Mouse (Mus musculus): ENCODE data around the gene Dclre1b. TPM values are rescaled to one million over a fixed set of nuclear protein-coding genes. Genes with fewer than 3 reads are reported as not detected.
"Not testable (repeated sequence)": the region's sequence is repeated elsewhere in the genome, so short reads cannot be mapped to it uniquely, and the experiment has no call there.

The Dclre1b gene
- polyA plus RNA-seq, 1 experiment from 2014 or later, result 17.0 TPM

DNA sequence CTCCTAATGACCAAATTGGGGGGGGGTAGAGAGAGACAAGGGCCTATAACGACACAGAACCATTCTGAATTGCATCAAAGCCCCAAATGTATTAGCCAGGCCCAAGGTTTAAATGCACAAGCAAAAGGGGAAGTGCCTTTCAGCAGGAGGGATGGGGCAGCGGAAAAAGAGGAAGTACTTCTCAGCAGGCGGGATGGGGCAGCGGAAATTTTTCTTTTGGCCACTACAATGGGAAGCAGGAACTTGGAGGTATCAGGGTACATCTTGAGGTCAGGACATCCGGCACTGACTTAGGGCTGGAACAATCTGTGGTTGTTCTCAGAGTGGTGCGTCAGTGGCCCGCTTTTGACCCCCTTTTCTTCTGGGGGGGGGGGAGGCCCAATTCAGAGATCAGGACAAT lies 31.7 kb upstream of the Dclre1b start:
- H3K36me3 ChIP-seq (ENCODE audit: control insufficient read depth, insufficient read depth, low read length), result not testable (repeated sequence)
- WGBS, result 92% methylated on average over 7 of the region's 7 CpGs

GRCm38 (mm10) chr3:103840195-103840594 lies 31.0 kb upstream of the Dclre1b start:
- not testable (repeated sequence) for H3K27me3 ChIP-seq (replicated peaks; ENCODE audit: control insufficient read depth, insufficient read depth, low read length); H3K36me3 ChIP-seq (ENCODE audit: control insufficient read depth, insufficient read depth, low read length); H3K9me3 ChIP-seq (ENCODE audit: control insufficient read depth, low read length); H3K4me2 ChIP-seq (ENCODE audit: low read length); H3K9ac ChIP-seq (ENCODE audit: low read depth, low read length); ATAC-seq; H3K4me1 ChIP-seq (ENCODE audit: control insufficient read depth, insufficient read depth, low read depth, low read length); H3K27ac ChIP-seq (ENCODE audit: low read depth, low read length); H3K4me3 ChIP-seq (ENCODE audit: low read length)
- 81% methylated on average over 3 of the region's 3 CpGs for WGBS

More for the DNA sequence above, 31.7 kb upstream of the Dclre1b start:
- not testable (repeated sequence) for H3K9me3 ChIP-seq (ENCODE audit: control insufficient read depth, low read length); H3K27me3 ChIP-seq (replicated peaks; ENCODE audit: control insufficient read depth, insufficient read depth, low read length); H3K4me1 ChIP-seq (ENCODE audit: control insufficient read depth, insufficient read depth, low read depth, low read length); H3K9ac ChIP-seq (ENCODE audit: low read depth, low read length); H3K4me2 ChIP-seq (ENCODE audit: low read length); H3K27ac ChIP-seq (ENCODE audit: low read depth, low read length); ATAC-seq; H3K4me3 ChIP-seq (ENCODE audit: low read length)

DNA sequence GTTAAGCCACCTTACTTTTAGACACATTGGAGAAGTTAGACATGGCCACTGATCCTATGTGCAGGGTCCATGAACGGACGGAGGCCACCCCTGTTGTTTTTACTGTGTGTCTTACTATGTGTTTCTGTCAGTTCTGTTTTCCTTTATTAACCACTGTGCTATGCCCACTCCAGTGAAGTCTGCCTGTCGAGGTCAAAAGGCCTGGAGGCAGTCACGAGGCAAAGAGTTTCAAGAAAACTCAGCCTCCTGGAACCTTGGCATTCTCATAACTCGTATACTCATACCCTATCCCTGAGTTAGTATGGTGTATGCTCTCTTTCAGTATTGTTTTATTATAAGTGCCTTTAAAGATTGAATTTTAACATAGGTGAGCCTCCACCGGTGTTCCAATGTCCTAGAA lies 30.5 kb upstream of the Dclre1b start:
- Histone ChIP-seq H3K9ac (ENCODE audit: low read depth, low read length) (no peak overlapping the region), H3K4me1 (ENCODE audit: control insufficient read depth, insufficient read depth, low read depth, low read length) (no peaks in the 10 kb centered on the region), H3K4me3 (ENCODE audit: low read length) (no peak overlapping the region), H3K36me3 (ENCODE audit: control insufficient read depth, insufficient read depth, low read length) (no peaks in the 10 kb centered on the region), H3K27me3 (replicated peaks; ENCODE audit: control insufficient read depth, insufficient read depth, low read length) (no peaks in the 10 kb centered on the region), H3K4me2 (ENCODE audit: low read length) (no peak overlapping the region), H3K9me3 (ENCODE audit: control insufficient read depth, low read length) (no peaks in the 10 kb centered on the region), H3K27ac (ENCODE audit: low read depth, low read length) (no peak overlapping the region)
- 96% methylated on average over 6 of the region's 6 CpGs for WGBS
- no peak for ATAC-seq

DNA sequence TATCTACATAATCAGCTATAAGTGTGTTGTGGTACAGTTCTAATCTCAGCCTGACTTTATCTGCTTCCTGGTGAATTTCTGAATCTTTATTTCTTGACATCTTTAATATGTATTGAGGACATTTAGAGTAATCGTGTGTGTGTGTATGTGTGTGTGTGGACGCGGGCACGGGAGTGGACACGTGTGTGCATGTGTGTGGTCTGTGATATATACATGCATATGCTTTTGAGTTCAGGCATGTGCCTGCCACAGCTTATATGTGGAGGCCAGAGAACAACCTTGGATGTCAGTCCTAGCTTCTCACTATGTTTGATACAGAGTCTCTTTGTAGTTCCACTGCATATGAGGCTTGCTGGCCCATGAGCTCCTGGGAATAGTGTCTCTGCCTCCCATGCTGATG lies 27.2 kb upstream of the Dclre1b start:
- Histone ChIP-seq H3K36me3 (ENCODE audit: control insufficient read depth, insufficient read depth, low read length) (no peaks in the 10 kb centered on the region), H3K4me1 (ENCODE audit: control insufficient read depth, insufficient read depth, low read depth, low read length) (no peaks in the 10 kb centered on the region), H3K27ac (ENCODE audit: low read depth, low read length) (no peak overlapping the region), H3K4me3 (ENCODE audit: low read length) (no peak overlapping the region), H3K4me2 (ENCODE audit: low read length) (no peak overlapping the region), H3K9me3 (ENCODE audit: control insufficient read depth, low read length) (no peaks in the 10 kb centered on the region), H3K9ac (ENCODE audit: low read depth, low read length) (no peak overlapping the region), H3K27me3 (replicated peaks; ENCODE audit: control insufficient read depth, insufficient read depth, low read length) (no peaks in the 10 kb centered on the region)
- ATAC-seq, result no peak
- WGBS, result 97% methylated on average over 5 of the region's 5 CpGs

GRCm38 (mm10) chr3:103835951-103836310 lies 26.7 kb upstream of the Dclre1b start:
- Histone ChIP-seq H3K9ac (ENCODE audit: low read depth, low read length) (no peak overlapping the region), H3K4me2 (ENCODE audit: low read length) (no peak overlapping the region), H3K27me3 (replicated peaks; ENCODE audit: control insufficient read depth, insufficient read depth, low read length) (no peaks in the 10 kb centered on the region), H3K27ac (ENCODE audit: low read depth, low read length) (no peak overlapping the region), H3K9me3 (ENCODE audit: control insufficient read depth, low read length) (no peaks in the 10 kb centered on the region), H3K4me1 (ENCODE audit: control insufficient read depth, insufficient read depth, low read depth, low read length) (no peaks in the 10 kb centered on the region), H3K4me3 (ENCODE audit: low read length) (no peak overlapping the region), H3K36me3 (ENCODE audit: control insufficient read depth, insufficient read depth, low read length) (no peaks in the 10 kb centered on the region)
- WGBS, result 79% methylated on average over 10 of the region's 10 CpGs
- no peak for ATAC-seq

DNA sequence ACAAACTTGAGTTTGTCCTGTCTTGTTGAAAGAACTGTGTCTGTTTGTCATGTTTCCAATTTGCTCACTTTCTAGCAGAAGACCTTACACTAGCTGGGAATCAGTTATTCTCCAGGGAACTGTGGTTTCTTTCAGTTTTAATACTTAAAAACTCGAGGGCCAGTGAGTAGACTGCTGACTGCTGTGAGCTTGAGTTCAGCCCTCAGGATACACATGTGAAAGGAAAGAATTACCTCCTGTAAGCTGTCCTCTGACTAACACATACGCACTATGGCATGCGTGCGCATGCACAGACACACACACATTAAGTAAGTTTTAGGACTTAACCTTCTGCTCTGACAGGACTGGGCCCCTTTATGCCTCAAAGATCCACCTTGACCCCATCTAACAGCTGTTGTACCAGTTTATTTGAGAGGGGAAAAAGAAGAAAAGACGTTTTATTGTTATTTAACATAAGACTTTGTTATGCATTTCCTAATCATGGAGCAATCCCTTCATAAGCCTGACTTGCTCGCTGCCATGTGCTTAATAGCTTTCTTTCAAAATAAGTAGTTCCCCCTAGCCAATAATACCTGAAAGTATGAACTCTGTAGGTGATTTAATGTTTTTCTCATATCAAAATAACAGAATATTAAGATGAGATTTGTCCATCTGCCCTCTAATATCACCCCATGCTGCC lies 26.2 kb upstream of the Dclre1b start:
- H3K27me3 ChIP-seq (replicated peaks; ENCODE audit: control insufficient read depth, insufficient read depth, low read length), result no peaks in the 10 kb centered on the region
- H3K4me2 ChIP-seq (ENCODE audit: low read length), result no peak overlapping the region
- H3K36me3 ChIP-seq (ENCODE audit: control insufficient read depth, insufficient read depth, low read length), result no peaks in the 10 kb centered on the region
- ATAC-seq, result no peak
- H3K27ac ChIP-seq (ENCODE audit: low read depth, low read length), result no peak overlapping the region
- no peaks in the 10 kb centered on the region for H3K9me3 ChIP-seq (ENCODE audit: control insufficient read depth, low read length)
- H3K4me1 ChIP-seq (ENCODE audit: control insufficient read depth, insufficient read depth, low read depth, low read length), result no peaks in the 10 kb centered on the region
- H3K4me3 ChIP-seq (ENCODE audit: low read length), result no peak overlapping the region
- H3K9ac ChIP-seq (ENCODE audit: low read depth, low read length), result no peak overlapping the region
- 78% methylated on average over 6 of the region's 6 CpGs for WGBS

DNA sequence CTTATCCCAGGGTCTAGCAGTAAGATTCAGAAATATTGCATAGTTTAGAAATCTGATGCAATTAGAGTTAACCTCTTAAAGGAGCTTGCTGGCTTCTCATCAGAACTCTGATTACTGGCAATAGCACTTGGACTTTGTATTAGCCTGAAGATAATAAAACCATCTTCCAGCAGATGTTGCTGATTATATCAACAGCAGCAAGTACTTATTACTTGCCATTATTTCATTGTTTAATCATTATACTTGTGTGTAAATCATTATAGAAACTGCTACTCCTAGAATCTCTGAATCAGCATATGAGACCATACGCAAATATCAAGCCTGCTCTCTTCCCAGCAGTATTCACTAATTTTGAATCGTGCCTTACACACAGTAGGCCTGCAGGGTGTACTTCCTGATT lies 24.8 kb upstream of the Dclre1b start:
- H3K27ac ChIP-seq (ENCODE audit: low read depth, low read length), result no peak overlapping the region
- H3K36me3 ChIP-seq (ENCODE audit: control insufficient read depth, insufficient read depth, low read length), result no peaks in the 10 kb centered on the region
- H3K4me3 ChIP-seq (ENCODE audit: low read length), result no peak overlapping the region
- no peaks in the 10 kb centered on the region for H3K9me3 ChIP-seq (ENCODE audit: control insufficient read depth, low read length)
- WGBS, result 89% methylated on average over 2 of the region's 2 CpGs
- no peak overlapping the region for H3K9ac ChIP-seq (ENCODE audit: low read depth, low read length)
- no peaks in the 10 kb centered on the region for H3K4me1 ChIP-seq (ENCODE audit: control insufficient read depth, insufficient read depth, low read depth, low read length)
- ATAC-seq, result no peak
- no peaks in the 10 kb centered on the region for H3K27me3 ChIP-seq (replicated peaks; ENCODE audit: control insufficient read depth, insufficient read depth, low read length)
- no peak overlapping the region for H3K4me2 ChIP-seq (ENCODE audit: low read length)

- H3K27ac ChIP-seq (ENCODE audit: low read depth, low read length), result no peak within 1 kb of the TSS
- no peak for ATAC-seq
- H3K4me1 ChIP-seq (ENCODE audit: control insufficient read depth, insufficient read depth, low read depth, low read length), result no peaks in the 10 kb centered on the region
- H3K27me3 ChIP-seq (replicated peaks; ENCODE audit: control insufficient read depth, insufficient read depth, low read length), result no peaks in the 10 kb centered on the region
- no peak within 1 kb of the TSS for H3K4me3 ChIP-seq (ENCODE audit: low read length)
- H3K9ac ChIP-seq (ENCODE audit: low read depth, low read length), result no peak within 1 kb of the TSS
- no peak within 1 kb of the TSS for H3K4me2 ChIP-seq (ENCODE audit: low read length)
- H3K9me3 ChIP-seq (ENCODE audit: control insufficient read depth, low read length), result no peaks in the 10 kb centered on the region
- H3K36me3 ChIP-seq (ENCODE audit: control insufficient read depth, insufficient read depth, low read length), result no peaks in the 10 kb centered on the region
Observed at GRCm38 (mm10) chr3:103832426-103832825, 23.2 kb upstream of the Dclre1b start, which contains the start of gene Bcl2l15. TSS of gene Bcl2l15 (plus strand) at chr3:103832601.

DNA sequence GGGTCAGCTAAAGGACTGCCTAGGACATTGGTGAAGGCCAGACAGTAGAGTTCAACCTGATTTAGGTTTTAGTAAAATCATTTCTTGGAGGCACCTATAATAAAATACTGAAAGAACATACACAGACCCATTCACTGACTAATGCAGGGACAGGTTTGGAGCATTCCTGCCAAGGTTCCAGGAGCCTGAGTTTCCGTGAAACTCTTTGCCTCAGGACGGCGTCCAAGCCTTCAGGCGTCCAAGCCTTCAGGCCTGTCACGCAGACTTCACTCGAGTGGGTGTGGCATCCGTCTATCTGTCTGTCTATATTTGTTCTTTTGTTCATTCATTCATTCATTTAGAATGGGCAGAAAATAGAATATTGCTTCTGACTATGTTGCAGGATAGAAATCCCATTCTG lies 21.9 kb upstream of the Dclre1b start:
- no peak overlapping the region for H3K27ac ChIP-seq (ENCODE audit: low read depth, low read length)
- no peak overlapping the region for H3K4me3 ChIP-seq (ENCODE audit: low read length)
- no peaks in the 10 kb centered on the region for H3K27me3 ChIP-seq (replicated peaks; ENCODE audit: control insufficient read depth, insufficient read depth, low read length)
- ATAC-seq, result no peak
- 87% methylated on average over 7 of the region's 7 CpGs for whole genome bisulfite sequencing
- H3K36me3 ChIP-seq (ENCODE audit: control insufficient read depth, insufficient read depth, low read length), result no peaks in the 10 kb centered on the region
- H3K4me2 ChIP-seq (ENCODE audit: low read length), result no peak overlapping the region
- H3K9me3 ChIP-seq (ENCODE audit: control insufficient read depth, low read length), result no peaks in the 10 kb centered on the region
- no peak overlapping the region for H3K9ac ChIP-seq (ENCODE audit: low read depth, low read length)
- H3K4me1 ChIP-seq (ENCODE audit: control insufficient read depth, insufficient read depth, low read depth, low read length), result no peaks in the 10 kb centered on the region

- H3K9me3 ChIP-seq (ENCODE audit: control insufficient read depth, low read length); H3K9ac ChIP-seq (ENCODE audit: low read depth, low read length); ATAC-seq; H3K36me3 ChIP-seq (ENCODE audit: control insufficient read depth, insufficient read depth, low read length); H3K4me1 ChIP-seq (ENCODE audit: control insufficient read depth, insufficient read depth, low read depth, low read length); H3K27me3 ChIP-seq (replicated peaks; ENCODE audit: control insufficient read depth, insufficient read depth, low read length); H3K4me2 ChIP-seq (ENCODE audit: low read length); H3K4me3 ChIP-seq (ENCODE audit: low read length); H3K27ac ChIP-seq (ENCODE audit: low read depth, low read length): not testable (repeated sequence)
- 42% methylated on average over 1 of the region's 1 CpGs for WGBS
Observed at GRCm38 (mm10) chr3:103830681-103831080, 21.4 kb upstream of the Dclre1b start.

All from hindbrain, embryonic 16.5 days (tissue).